Mouse (Mus musculus): ENCODE results near the gene Tacc2.

The Tacc2 gene

GRCm38 (mm10) chr7:130617591-130617990, 40.4 kb downstream of the Tacc2 start:
- DNase-seq (ENCODE audit: low spot score): no peak

- DNase-seq (ENCODE audit: low spot score): no peak
These were observed 43.8 kb downstream of the Tacc2 start for GRCm38 (mm10) chr7:130621068-130621467.

GRCm38 (mm10) chr7:130621953-130622352, 44.7 kb downstream of the Tacc2 start:
- DNase-seq (ENCODE audit: low spot score): no peak

- DNase-seq (ENCODE audit: low spot score): no peak
These were observed 45.1 kb downstream of the Tacc2 start for GRCm38 (mm10) chr7:130622359-130622758.

- DNase-seq (ENCODE audit: low spot score): no peak
These were observed 47.1 kb downstream of the Tacc2 start for GRCm38 (mm10) chr7:130624299-130624698.

GRCm38 (mm10) chr7:130625361-130625760, 48.1 kb downstream of the Tacc2 start:
- DNase-seq (ENCODE audit: low spot score): no peak

- no peak for DNase-seq (ENCODE audit: low spot score)
These were observed 51.4 kb downstream of the Tacc2 start for GRCm38 (mm10) chr7:130628601-130629000.

GRCm38 (mm10) chr7:130629999-130630398, 52.8 kb downstream of the Tacc2 start:
- DNase-seq (ENCODE audit: low spot score): no peak

GRCm38 (mm10) chr7:130630956-130631355, 53.7 kb downstream of the Tacc2 start:
- DNase-seq (ENCODE audit: low spot score): no peak

GRCm38 (mm10) chr7:130631553-130632378, 54.5 kb downstream of the Tacc2 start:
- DNase-seq (ENCODE audit: low spot score): no peak

GRCm38 (mm10) chr7:130632379-130632732, 55.1 kb downstream of the Tacc2 start:
- DNase-seq (ENCODE audit: low spot score): no peak

- DNase-seq (ENCODE audit: low spot score): no peak
These were observed 57.1 kb downstream of the Tacc2 start for GRCm38 (mm10) chr7:130634259-130634871.

GRCm38 (mm10) chr7:130635212-130635611, 58.0 kb downstream of the Tacc2 start:
- DNase-seq (ENCODE audit: low spot score): peak; percentile 60

- no peak for DNase-seq (ENCODE audit: low spot score)
These were observed 59.0 kb downstream of the Tacc2 start for GRCm38 (mm10) chr7:130636274-130636673.

- DNase-seq (ENCODE audit: low spot score): no peak
These were observed 59.7 kb downstream of the Tacc2 start for GRCm38 (mm10) chr7:130636902-130637301.

GRCm38 (mm10) chr7:130637811-130638210, 60.6 kb downstream of the Tacc2 start:
- no peak for DNase-seq (ENCODE audit: low spot score)

GRCm38 (mm10) chr7:130640681-130641080, 63.4 kb downstream of the Tacc2 start:
- DNase-seq (ENCODE audit: low spot score): no peak

- DNase-seq (ENCODE audit: low spot score): peak; percentile 61
These were observed 68.2 kb downstream of the Tacc2 start for GRCm38 (mm10) chr7:130645332-130645993.

- DNase-seq (ENCODE audit: low spot score): peak; percentile 74
These were observed 68.9 kb downstream of the Tacc2 start for GRCm38 (mm10) chr7:130645994-130646761.

GRCm38 (mm10) chr7:130646762-130647139, 69.5 kb downstream of the Tacc2 start:
- DNase-seq (ENCODE audit: low spot score): peak; percentile 73

- DNase-seq (ENCODE audit: low spot score): no peak
These were observed 70.8 kb downstream of the Tacc2 start for GRCm38 (mm10) chr7:130648061-130648460.

- DNase-seq (ENCODE audit: low spot score): no peak
These were observed 72.0 kb downstream of the Tacc2 start for GRCm38 (mm10) chr7:130649257-130649656.

All from ovary, adult 18-20 months (tissue).